Comparison of ENCODE assay signal across 22 mouse cellular contexts in genomic region chr15:103370462-103370861, GRCm38 (mm10). TPM values are rescaled to one million over a fixed set of nuclear protein-coding genes. Genes with fewer than 3 reads are reported as not detected.
DNase-seq lines count a peak whose midpoint lies in the region; ATAC-seq and TF ChIP-seq lines count a peak whose summit lies in the region.
"Had no signal": no experiment of that assay in that cellular context is flagged by ENCODE, and none has a peak within 500 bp of the region (broad histone marks: within the 10 kb centered on the region; RNA-seq: fewer than 3 reads in every experiment).

No protein-coding gene starts in this region.

- TF ChIP-seq RAD21 in MEL (IDR thresholded peaks at IDR 0.05; ENCODE audit: low read depth, low read length) = no peak

- H3K79me2 ChIP-seq in MEL (ENCODE audit: control insufficient read depth, insufficient read depth, low read length, poor library complexity) = peaks cover 11% of the 10 kb centered on the region
- H3K79me2 ChIP-seq in myocyte (ENCODE audit: control insufficient read depth, insufficient read depth) = peaks cover 9% of the 10 kb centered on the region

- H3K4me1 ChIP-seq in limb, embryonic 15.5 days = peaks cover 27% of the 10 kb centered on the region
- H3K4me1 ChIP-seq in limb, embryonic 10.5 days = peaks cover 34% of the 10 kb centered on the region
- H3K4me1 ChIP-seq in MEL (ENCODE audit: control insufficient read depth in 1 of 2, insufficient read depth in 2 of 2, low read length in 2 of 2) = peaks cover 4 to 18% of the 10 kb centered on the region in 2 experiments; a peak in 3 of 4 replicates

- no peak overlapping the region for H3K4me3 ChIP-seq in limb, embryonic 15.5 days
- no peak overlapping the region for H3K4me3 ChIP-seq in limb, embryonic 10.5 days
- H3K4me3 ChIP-seq in MEL (ENCODE audit: control insufficient read depth in 1 of 2, insufficient read depth in 1 of 2, low read depth in 2 of 2, low read length in 2 of 2) = no peak overlapping the region
- no peak overlapping the region for H3K4me3 ChIP-seq in myocyte
- H3K4me3 ChIP-seq: embryonic facial prominence, embryonic 13.5 days; forebrain, embryonic 13.5 days; midbrain, embryonic 13.5 days had no signal

- 33% methylated on average over 4 of the region's 4 CpGs for WGBS in limb, embryonic 15.5 days
- 29% methylated on average over 4 of the region's 4 CpGs for WGBS in limb, embryonic 10.5 days

- H3ac ChIP-seq in myocyte (ENCODE audit: control insufficient read depth, insufficient read length) = no peak overlapping the region

- H3K27me3 ChIP-seq in limb, embryonic 15.5 days = no peaks in the 10 kb centered on the region
- H3K27me3 ChIP-seq in limb, embryonic 10.5 days (ENCODE audit: low read depth, poor library complexity, severe bottlenecking) = no peaks in the 10 kb centered on the region
- H3K27me3 ChIP-seq in MEL (ENCODE audit: control insufficient read depth in 1 of 2, insufficient read depth in 2 of 2, low read length in 2 of 2) (no peaks in the 10 kb centered on the region), myocyte (ENCODE audit: control insufficient read depth, insufficient read depth, insufficient read length) (no peaks in the 10 kb centered on the region)
- H3K27me3 ChIP-seq: embryonic facial prominence, embryonic 13.5 days had no signal

- 0 out of 2 replicates have a peak overlapping the region, but pooled peaks have one; percentile 69 for H3K27ac ChIP-seq in limb, embryonic 15.5 days
- no peak overlapping the region for H3K27ac ChIP-seq in limb, embryonic 10.5 days
- H3K27ac ChIP-seq in MEL (ENCODE audit: control insufficient read depth, low read depth, low read length) = no peak overlapping the region
- H3K27ac ChIP-seq: embryonic facial prominence, embryonic 13.5 days; forebrain, embryonic 13.5 days; liver, embryonic 14.5 days; midbrain, embryonic 13.5 days had no signal

- no peak for ATAC-seq in limb, embryonic 15.5 days (ENCODE audit: insufficient number of reproducible peaks, low FRiP score, low TSS enrichment, low read depth)
- ATAC-seq in granulocyte monocyte progenitor cell, adult 5-6 weeks (replicated peaks; ENCODE audit: poor library complexity, severe bottlenecking) = peak; percentile 89
- ATAC-seq: forebrain, embryonic 13.5 days; hindbrain, embryonic 16.5 days; intestine, postnatal 0 days; midbrain, embryonic 13.5 days had no signal

- no peak for TF ChIP-seq CTCF in MEL (IDR thresholded peaks at IDR 0.05 in 2 of 3, conservative IDR thresholded peaks at IDR 0.05 in 1 of 3; ENCODE audit: control insufficient read depth in 1 of 3, insufficient read depth in 1 of 3, low read depth in 2 of 3, low read length in 3 of 3, poor library complexity in 1 of 3, severe bottlenecking in 1 of 3)

- no peak overlapping the region for H3K4me2 ChIP-seq in limb, embryonic 15.5 days
- H3K4me2 ChIP-seq in myocyte (ENCODE audit: low read depth) = peak overlapping the region; percentile 19
- H3K4me2 ChIP-seq: embryonic facial prominence, embryonic 13.5 days; forebrain, embryonic 13.5 days; midbrain, embryonic 13.5 days had no signal

- H3K36me3 ChIP-seq in limb, embryonic 15.5 days = no peaks in the 10 kb centered on the region
- no peaks in the 10 kb centered on the region for H3K36me3 ChIP-seq in limb, embryonic 10.5 days
- H3K36me3 ChIP-seq in MEL (ENCODE audit: control insufficient read depth in 1 of 2, insufficient read depth in 2 of 2, low read length in 2 of 2) = peaks cover 0 to 8% of the 10 kb centered on the region in 2 experiments; a peak in 2 of 4 replicates
- no peaks in the 10 kb centered on the region for H3K36me3 ChIP-seq in myocyte (ENCODE audit: control insufficient read depth, insufficient read depth)
- H3K36me3 ChIP-seq: embryonic facial prominence, embryonic 13.5 days; midbrain, embryonic 13.5 days had no signal

- no peak for DNase-seq in limb, embryonic 10.5 days (ENCODE audit: low spot score)
- peak; percentile 56 for DNase-seq in MEL (ENCODE audit: low read depth, low spot score)
- no peak for DNase-seq in right cerebral cortex, adult 18-20 months
- DNase-seq in urinary bladder, postnatal 10 days (ENCODE audit: low spot score) = no peak
- DNase-seq: adrenal gland, postnatal 10 days; cerebellum, adult 18-20 months; right cerebral cortex, postnatal 14 days had no signal

- no peak overlapping the region for H3K9ac ChIP-seq in limb, embryonic 15.5 days
- H3K9ac ChIP-seq in MEL (ENCODE audit: control insufficient read depth, low read depth, low read length, poor library complexity, severe bottlenecking) = no peak overlapping the region
- H3K9ac ChIP-seq: embryonic facial prominence, embryonic 13.5 days; forebrain, embryonic 13.5 days; liver, embryonic 14.5 days; midbrain, embryonic 13.5 days had no signal

- TF ChIP-seq POLR2A in MEL (IDR thresholded peaks at IDR 0.05; ENCODE audit: control insufficient read depth in 1 of 2, insufficient read depth in 1 of 2, low read depth in 1 of 2, low read length in 2 of 2, poor library complexity in 1 of 2) (no peak), myocyte (IDR thresholded peaks at IDR 0.05; ENCODE audit: insufficient read length, low read depth) (no peak)

- no peak for TF ChIP-seq EP300 in MEL (IDR thresholded peaks at IDR 0.05; ENCODE audit: low read depth in 1 of 2, low read length in 2 of 2)

- H3K9me3 ChIP-seq in limb, embryonic 15.5 days = no peaks in the 10 kb centered on the region
- no peaks in the 10 kb centered on the region for H3K9me3 ChIP-seq in limb, embryonic 10.5 days (replicated peaks)
- H3K9me3 ChIP-seq in MEL (replicated peaks; ENCODE audit: insufficient read depth, low read length) = no peaks in the 10 kb centered on the region
- H3K9me3 ChIP-seq: embryonic facial prominence, embryonic 13.5 days; forebrain, embryonic 13.5 days; midbrain, embryonic 13.5 days had no signal

TF ChIP-seq in MEL, 35 proteins besides CTCF, POLR2A, EP300 and RAD21 (continues in another document):
- TF ChIP-seq POLR2AphosphoS2 (IDR thresholded peaks at IDR 0.05; ENCODE audit: low read length) (no peak), ZKSCAN1 (IDR thresholded peaks at IDR 0.05; ENCODE audit: low read depth, low read length) (no peak), ZC3H11A (IDR thresholded peaks at IDR 0.05; ENCODE audit: low read depth, low read length) (no peak), UBTF (IDR thresholded peaks at IDR 0.05; ENCODE audit: borderline replicate concordance, insufficient read depth, low read depth, low read length) (no peak), JUND (IDR thresholded peaks at IDR 0.05; ENCODE audit: low read depth, low read length) (no peak), BHLHE40 (IDR thresholded peaks at IDR 0.05; ENCODE audit: borderline replicate concordance, low read depth, low read length) (no peak), ZNF384 (IDR thresholded peaks at IDR 0.05; ENCODE audit: low read depth, low read length) (no peak), MAX (IDR thresholded peaks at IDR 0.05; ENCODE audit: low read length) (no peak), ELF1 (IDR thresholded peaks at IDR 0.05; ENCODE audit: low read depth, low read length) (no peak)

TF ChIP-seq in myocyte, 11 proteins besides CTCF, POLR2A, EP300 and RAD21:
- TF ChIP-seq CEBPB (IDR thresholded peaks at IDR 0.05; ENCODE audit: insufficient read depth, poor library complexity, severe bottlenecking) (no peak), TCF12 (IDR thresholded peaks at IDR 0.05; ENCODE audit: insufficient read depth, poor library complexity, severe bottlenecking) (no peak), TCF3 (IDR thresholded peaks at IDR 0.05; ENCODE audit: insufficient read length, low read depth) (no peak), SRF (IDR thresholded peaks at IDR 0.05; ENCODE audit: control insufficient read depth, insufficient read length, low read depth) (no peak), MYOD1 (IDR thresholded peaks at IDR 0.05; ENCODE audit: control insufficient read depth in 1 of 3, insufficient read length in 2 of 3, low read depth in 2 of 3) (no peak), USF1 (IDR thresholded peaks at IDR 0.05; ENCODE audit: low read depth) (no peak), E2F4 (IDR thresholded peaks at IDR 0.05; ENCODE audit: insufficient read depth) (no peak)
TF ChIP-seq in myocyte: peak in this region for 0.

RNA-seq across cellular contexts. Expression of gene Itga5, which starts 3.9 kb away (rescaled TPM):
- 62.0 and 64.9 TPM in 2 replicates for polyA plus RNA-seq in limb, embryonic 15.5 days (2015; fragmentation: Nextera tagmentation; extraction: Ambion mirVana)
- 33.5 and 36.6 TPM in 2 replicates for polyA plus RNA-seq in limb, embryonic 10.5 days (2016; fragmentation: Nextera tagmentation; extraction: Ambion mirVana)
- total RNA-seq in MEL (2012; rRNA removed) = 6.0 and 6.7 TPM in 2 replicates
- 10 to 100 TPM in 1 of 2 experiments, not detected in 1; 17.4 TPM for polyA plus RNA-seq in MEL (2012; ENCODE audit: insufficient read depth in 1 of 2, insufficient read length in 2 of 2, low read depth in 1 of 2, low replicate concordance in 2 of 2, missing spikeins in 1 of 2)
- 24.7 and 29.8 TPM in 2 replicates for total RNA-seq in granulocyte monocyte progenitor cell, adult 5-6 weeks (2014; fragmentation: Nextera tagmentation)
- total RNA-seq in granulocyte monocyte progenitor cell, adult 5-6 weeks (2017) = 5.0 and 12.7 TPM in 2 replicates
- polyA plus RNA-seq in myocyte (2012; fragmentation: generic; extraction: Trizol) = 162 TPM

RNA-seq across cellular contexts. Expression of gene Zfp385a, which starts 30.6 kb away (rescaled TPM):
- 17.1 and 19.4 TPM in 2 replicates for polyA plus RNA-seq in limb, embryonic 15.5 days (2015; fragmentation: Nextera tagmentation; extraction: Ambion mirVana)
- 22.1 and 22.8 TPM in 2 replicates for polyA plus RNA-seq in limb, embryonic 10.5 days (2016; fragmentation: Nextera tagmentation; extraction: Ambion mirVana)
- 4.4 and 5.2 TPM in 2 replicates for total RNA-seq in MEL (2012; rRNA removed)
- polyA plus RNA-seq in MEL (2012; ENCODE audit: insufficient read depth in 1 of 2, insufficient read length in 2 of 2, low read depth in 1 of 2, low replicate concordance in 2 of 2, missing spikeins in 1 of 2) (10 to 100 TPM in 1 of 2 experiments, not detected in 1; 54.0 TPM), myocyte (2012; fragmentation: generic; extraction: Trizol) (35.6 TPM)
- total RNA-seq in granulocyte monocyte progenitor cell, adult 5-6 weeks (2014; fragmentation: Nextera tagmentation) = 17.5 and 24.9 TPM in 2 replicates
- 1.8 and 2.7 TPM in 2 replicates for total RNA-seq in granulocyte monocyte progenitor cell, adult 5-6 weeks (2017)

RNA-seq across cellular contexts. Expression of gene Gtsf1, which starts 59.8 kb away (rescaled TPM):
- polyA plus RNA-seq in limb, embryonic 15.5 days (2015; fragmentation: Nextera tagmentation; extraction: Ambion mirVana) = not detected in 2 replicates
- polyA plus RNA-seq in limb, embryonic 10.5 days (2016; fragmentation: Nextera tagmentation; extraction: Ambion mirVana) = not detected in 2 replicates
- total RNA-seq in MEL (2012; rRNA removed) = 0.15 TPM in 1 of 2 replicates, not detected in the other
- polyA plus RNA-seq in MEL (2012; ENCODE audit: insufficient read depth in 1 of 2, insufficient read length in 2 of 2, low read depth in 1 of 2, low replicate concordance in 2 of 2, missing spikeins in 1 of 2) (not detected), myocyte (2012; fragmentation: generic; extraction: Trizol) (0.71 TPM)
- total RNA-seq in granulocyte monocyte progenitor cell, adult 5-6 weeks (2014; fragmentation: Nextera tagmentation) = not detected in 2 replicates
- not detected in 2 replicates for total RNA-seq in granulocyte monocyte progenitor cell, adult 5-6 weeks (2017)
- total RNA-seq: adrenal gland, postnatal 10 days; gastrocnemius, postnatal 4 days; layer of hippocampus, postnatal 25 days had no signal
- polyA plus RNA-seq: embryonic facial prominence, embryonic 13.5 days; forebrain, embryonic 13.5 days; hindbrain, embryonic 16.5 days; limb, embryonic 11.5 days; liver, embryonic 14.5 days; midbrain, embryonic 13.5 days; neural tube, embryonic 11.5 days; stomach, embryonic 16.5 days; thymus, postnatal 0 days had no signal
